Comparison of ENCODE assay signal across 13 mouse cellular contexts in the genomic region with DNA sequence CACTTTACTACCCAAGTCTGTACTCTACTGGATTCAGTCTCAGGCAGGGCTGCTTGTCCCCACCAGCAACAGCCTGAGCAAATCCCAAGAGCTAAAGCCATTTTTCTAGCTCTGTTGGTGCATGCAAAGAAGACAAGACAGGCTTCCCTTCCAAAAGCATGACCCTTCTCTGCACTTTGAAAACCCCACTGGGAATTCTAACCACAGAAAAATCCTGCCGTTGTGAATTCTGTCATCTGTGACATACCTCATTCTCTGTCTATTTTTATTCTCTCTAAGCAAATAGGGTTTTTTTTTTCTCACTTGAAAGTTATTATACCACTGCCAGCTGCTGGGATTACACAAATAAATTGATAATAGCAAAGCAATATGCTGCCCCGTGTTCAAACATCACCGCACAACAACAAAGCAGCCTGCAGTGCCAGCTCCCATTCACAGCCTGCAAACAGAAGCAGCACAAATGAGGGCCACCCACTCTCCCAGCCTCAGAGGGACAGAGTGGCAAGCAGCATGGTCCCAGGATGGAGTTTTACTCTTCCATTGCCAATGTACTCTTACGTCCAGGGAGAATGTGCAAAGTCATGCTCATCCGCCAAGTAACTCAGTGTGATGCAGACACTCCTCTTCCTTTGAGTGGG. TPM values are rescaled to one million over a fixed set of nuclear protein-coding genes. Genes with fewer than 3 reads are reported as not detected.
A peak's percentile ranks its signal among the peaks of the same experiment; 100 is the strongest.
DNase-seq lines count a peak whose midpoint lies in the region; ATAC-seq and TF ChIP-seq lines count a peak whose summit lies in the region.
"Had no signal": no experiment of that assay in that cellular context is flagged by ENCODE, and none has a peak within 500 bp of the region (broad histone marks: within the 10 kb centered on the region; RNA-seq: fewer than 3 reads in every experiment).

No protein-coding gene starts in this region.

- ATAC-seq in kidney, embryonic 15.5 days (replicated peaks; ENCODE audit: low FRiP score) = 0 out of 2 replicates have a peak, but pooled peaks have one; percentile 10
- ATAC-seq in kidney, embryonic 16.5 days (ENCODE audit: low FRiP score, low TSS enrichment) = no peak
- peak; percentile 71 for ATAC-seq in forebrain, postnatal 0 days
- ATAC-seq in midbrain, embryonic 16.5 days = peak; percentile 43; the same call in 1 of the 2 replicates
- ATAC-seq in megakaryocyte, adult 5-6 weeks (ENCODE audit: poor library complexity, severe bottlenecking) = no peak

- no peak overlapping the region for H3K4me3 ChIP-seq in kidney, embryonic 15.5 days (replicated peaks)
- no peak overlapping the region for H3K4me3 ChIP-seq in kidney, embryonic 16.5 days (ENCODE audit: low read length)
- H3K4me3 ChIP-seq in forebrain, postnatal 0 days (ENCODE audit: low read depth, low read length) = no peak overlapping the region
- no peak overlapping the region for H3K4me3 ChIP-seq in midbrain, embryonic 16.5 days (ENCODE audit: low read depth, low read length)
- H3K4me3 ChIP-seq: embryonic facial prominence, embryonic 15.5 days; heart, embryonic 15.5 days had no signal

- H3K9me3 ChIP-seq in kidney, embryonic 15.5 days (replicated peaks) = no peaks in the 10 kb centered on the region
- H3K9me3 ChIP-seq in kidney, embryonic 16.5 days (ENCODE audit: low read length) = no peaks in the 10 kb centered on the region
- H3K9me3 ChIP-seq in forebrain, postnatal 0 days (ENCODE audit: low read length) = no peaks in the 10 kb centered on the region
- no peaks in the 10 kb centered on the region for H3K9me3 ChIP-seq in midbrain, embryonic 16.5 days (replicated peaks; ENCODE audit: control insufficient read depth, low read length, poor library complexity, severe bottlenecking)
- H3K9me3 ChIP-seq: embryonic facial prominence, embryonic 15.5 days; heart, embryonic 15.5 days had no signal

- H3K27me3 ChIP-seq in kidney, embryonic 15.5 days = no peaks in the 10 kb centered on the region
- no peaks in the 10 kb centered on the region for H3K27me3 ChIP-seq in kidney, embryonic 16.5 days (ENCODE audit: insufficient read depth, low read length)
- no peaks in the 10 kb centered on the region for H3K27me3 ChIP-seq in forebrain, postnatal 0 days (ENCODE audit: insufficient read depth, low read length)
- peaks cover 5% of the 10 kb centered on the region for H3K27me3 ChIP-seq in midbrain, embryonic 16.5 days (ENCODE audit: control insufficient read depth, insufficient read depth, low read depth, low read length)
- H3K27me3 ChIP-seq: embryonic facial prominence, embryonic 15.5 days had no signal

- no peaks in the 10 kb centered on the region for H3K36me3 ChIP-seq in kidney, embryonic 15.5 days
- H3K36me3 ChIP-seq in kidney, embryonic 16.5 days (ENCODE audit: insufficient read depth, low read length) = no peaks in the 10 kb centered on the region
- no peaks in the 10 kb centered on the region for H3K36me3 ChIP-seq in forebrain, postnatal 0 days (ENCODE audit: insufficient read depth)
- H3K36me3 ChIP-seq in midbrain, embryonic 16.5 days (ENCODE audit: control insufficient read depth, insufficient read depth, low read length) = no peaks in the 10 kb centered on the region
- H3K36me3 ChIP-seq: embryonic facial prominence, embryonic 15.5 days; heart, embryonic 15.5 days had no signal

- no peak for TF ChIP-seq POLR2A in brain, embryonic 14.5 days (IDR thresholded peaks at IDR 0.05; ENCODE audit: borderline replicate concordance, extremely low read depth, insufficient read depth, insufficient read length, poor library complexity, severe bottlenecking)

- peak overlapping the region; percentile 13; the same call in 1 of the 2 replicates for H3K27ac ChIP-seq in kidney, embryonic 15.5 days
- no peak overlapping the region for H3K27ac ChIP-seq in kidney, embryonic 16.5 days (ENCODE audit: low read length)
- no peak overlapping the region for H3K27ac ChIP-seq in forebrain, postnatal 0 days (ENCODE audit: low read depth, low read length)
- H3K27ac ChIP-seq in midbrain, embryonic 16.5 days (ENCODE audit: low read length) = peak overlapping the region; percentile 28; the same call in 1 of the 2 replicates
- H3K27ac ChIP-seq: embryonic facial prominence, embryonic 15.5 days; heart, embryonic 15.5 days had no signal

- no peak overlapping the region for H3K9ac ChIP-seq in kidney, embryonic 15.5 days
- H3K9ac ChIP-seq in kidney, embryonic 16.5 days (replicated peaks; ENCODE audit: low read length) = no peak overlapping the region
- no peak overlapping the region for H3K9ac ChIP-seq in forebrain, postnatal 0 days
- no peak overlapping the region for H3K9ac ChIP-seq in midbrain, embryonic 16.5 days (ENCODE audit: low read depth, low read length)
- H3K9ac ChIP-seq: embryonic facial prominence, embryonic 15.5 days; heart, embryonic 15.5 days had no signal

- peaks cover 30% of the 10 kb centered on the region for H3K4me1 ChIP-seq in kidney, embryonic 15.5 days
- H3K4me1 ChIP-seq in kidney, embryonic 16.5 days (ENCODE audit: insufficient read depth, low read length) = peaks cover 25% of the 10 kb centered on the region
- H3K4me1 ChIP-seq in forebrain, postnatal 0 days (ENCODE audit: insufficient read depth) = peaks cover 6% of the 10 kb centered on the region; the same call in 1 of the 2 replicates
- peaks cover 8% of the 10 kb centered on the region; the same call in 1 of the 2 replicates for H3K4me1 ChIP-seq in midbrain, embryonic 16.5 days (ENCODE audit: control insufficient read depth, insufficient read depth, low read length)
- H3K4me1 ChIP-seq: embryonic facial prominence, embryonic 15.5 days; heart, embryonic 15.5 days had no signal

- TF ChIP-seq CTCF in brain, embryonic 14.5 days (IDR thresholded peaks at IDR 0.05; ENCODE audit: borderline replicate concordance, extremely low read depth, insufficient read depth, insufficient read length) = no peak
- TF ChIP-seq CTCF in forebrain, postnatal 0 days (IDR thresholded peaks at IDR 0.05; ENCODE audit: low read depth) = no peak

- WGBS in kidney, embryonic 15.5 days = 55% methylated on average over 5 of the region's 5 CpGs
- WGBS in kidney, embryonic 16.5 days = 50% methylated on average over 5 of the region's 5 CpGs
- WGBS in forebrain, postnatal 0 days = 11% methylated on average over 5 of the region's 5 CpGs
- WGBS in midbrain, embryonic 16.5 days = 16% methylated on average over 5 of the region's 5 CpGs

- peak; percentile 90 for DNase-seq in brain, embryonic 14.5 days (ENCODE audit: low read depth)
- DNase-seq in forebrain, postnatal 0 days = peak; percentile 42
- DNase-seq in adrenal gland, postnatal 36 days = no peak
- no peak for DNase-seq in frontal cortex, postnatal 14 days (ENCODE audit: low spot score in 2 of 2)
- DNase-seq: kidney, adult 18-20 months; lung, adult 2 months; thymus, postnatal 14 days had no signal

- no peak overlapping the region for H3K4me2 ChIP-seq in kidney, embryonic 15.5 days
- no peak overlapping the region for H3K4me2 ChIP-seq in kidney, embryonic 16.5 days (replicated peaks; ENCODE audit: low read depth, low read length)
- H3K4me2 ChIP-seq in forebrain, postnatal 0 days (ENCODE audit: low read depth) = no peak overlapping the region
- H3K4me2 ChIP-seq in midbrain, embryonic 16.5 days (ENCODE audit: low read length) = no peak overlapping the region
- H3K4me2 ChIP-seq: embryonic facial prominence, embryonic 15.5 days; heart, embryonic 15.5 days had no signal

RNA-seq across cellular contexts. Expression of gene Sv2b, which starts 13.7 kb away (rescaled TPM):
- polyA plus RNA-seq in kidney, embryonic 15.5 days (2015; fragmentation: Nextera tagmentation; extraction: Ambion mirVana) = 0.92 and 1.2 TPM in 2 replicates
- 1.1 and 1.6 TPM in 2 replicates for polyA plus RNA-seq in kidney, embryonic 16.5 days (2015; fragmentation: Nextera tagmentation; extraction: Ambion mirVana)
- polyA plus RNA-seq in brain, embryonic 14.5 days (2012; rRNA removed) = 4.7 and 7.0 TPM in 2 replicates
- total RNA-seq in forebrain, postnatal 0 days (2014; rRNA removed) = 54.1 and 64.0 TPM in 2 replicates
- 19.0 and 21.2 TPM in 2 replicates for polyA plus RNA-seq in forebrain, postnatal 0 days (2015; fragmentation: Nextera tagmentation; extraction: Ambion mirVana)
- polyA plus RNA-seq in midbrain, embryonic 16.5 days (2015; fragmentation: Nextera tagmentation; extraction: Ambion mirVana) = 9.9 and 10.4 TPM in 2 replicates
- under 1 TPM; 0.26 to 0.30 TPM for total RNA-seq in adrenal gland, postnatal 36 days (2021)
- 0.59 TPM in 1 of 2 replicates, not detected in the other for total RNA-seq in megakaryocyte, adult 5-6 weeks (2015)
- 0.16 TPM in 1 of 2 replicates, not detected in the other for total RNA-seq in megakaryocyte, adult 5-6 weeks (2017)

Comparison
In these comparisons a context has a peak if more than half of its experiments do, and no peak if none do; other contexts are left out.
1. ATAC-seq: peak in kidney, embryonic 15.5 days (single experiment), forebrain, postnatal 0 days (single experiment) and midbrain, embryonic 16.5 days (single experiment); none in kidney, embryonic 16.5 days (single experiment) and megakaryocyte, adult 5-6 weeks (single experiment).
2. H3K27ac ChIP-seq: peak in kidney, embryonic 15.5 days (single experiment) and midbrain, embryonic 16.5 days (single experiment); none in kidney, embryonic 16.5 days (single experiment) and forebrain, postnatal 0 days (single experiment).
3. DNase-seq: peak in brain, embryonic 14.5 days (single experiment) and forebrain, postnatal 0 days (single experiment); none in adrenal gland, postnatal 36 days (0 of 2) and frontal cortex, postnatal 14 days (0 of 2).